Mouse (Mus musculus) layer of hippocampus, adult 11-12 months (tissue): Measurements from ENCODE around the gene Megf11.

Source experiments
- DNase-seq: peaks from one replicate; pipeline ENCODE4 v3.0.0; 2022; ENCODE audit warnings: low spot score

The Megf11 gene

GRCm38 (mm10) chr9:64393914-64394596, 8.6 kb downstream of the Megf11 start:
- peak; percentile 81 for DNase-seq

GRCm38 (mm10) chr9:64395238-64395920, 10.0 kb downstream of the Megf11 start:
- no peak for DNase-seq

GRCm38 (mm10) chr9:64397108-64397507, 11.7 kb downstream of the Megf11 start:
- DNase-seq: no peak

GRCm38 (mm10) chr9:64399121-64399520, 13.7 kb downstream of the Megf11 start:
- no peak for DNase-seq

- no peak for DNase-seq
Observed at GRCm38 (mm10) chr9:64402141-64402540, 16.7 kb downstream of the Megf11 start.

GRCm38 (mm10) chr9:64406841-64407240, 21.4 kb downstream of the Megf11 start:
- no peak for DNase-seq

- no peak for DNase-seq
Observed at GRCm38 (mm10) chr9:64407390-64407970, 22.1 kb downstream of the Megf11 start.

- DNase-seq: no peak
Observed at GRCm38 (mm10) chr9:64408821-64409220, 23.4 kb downstream of the Megf11 start.

GRCm38 (mm10) chr9:64420471-64420870, 35.0 kb downstream of the Megf11 start:
- no peak for DNase-seq

- peak; percentile 16 for DNase-seq
Observed at GRCm38 (mm10) chr9:64421986-64422616, 36.7 kb downstream of the Megf11 start.

- DNase-seq: no peak
Observed at GRCm38 (mm10) chr9:64423912-64424311, 38.5 kb downstream of the Megf11 start.

GRCm38 (mm10) chr9:64436121-64436520, 50.7 kb downstream of the Megf11 start:
- no peak for DNase-seq

GRCm38 (mm10) chr9:64440101-64440500, 54.7 kb downstream of the Megf11 start:
- DNase-seq: no peak

GRCm38 (mm10) chr9:64445981-64446380, 60.6 kb downstream of the Megf11 start:
- no peak for DNase-seq

- no peak for DNase-seq
Observed at GRCm38 (mm10) chr9:64447070-64447469, 61.6 kb downstream of the Megf11 start.

- DNase-seq: peak; percentile 55
Observed at GRCm38 (mm10) chr9:64447522-64447921, 62.1 kb downstream of the Megf11 start.

- DNase-seq: no peak
Observed at GRCm38 (mm10) chr9:64452769-64453168, 67.3 kb downstream of the Megf11 start.

GRCm38 (mm10) chr9:64454196-64454595, 68.8 kb downstream of the Megf11 start:
- DNase-seq: no peak

GRCm38 (mm10) chr9:64455910-64456309, 70.5 kb downstream of the Megf11 start:
- no peak for DNase-seq

- DNase-seq: no peak
Observed at GRCm38 (mm10) chr9:64457596-64457995, 72.2 kb downstream of the Megf11 start.

- DNase-seq: no peak
Observed at GRCm38 (mm10) chr9:64461568-64462308, 76.3 kb downstream of the Megf11 start.

GRCm38 (mm10) chr9:64462870-64463269, 77.4 kb downstream of the Megf11 start:
- DNase-seq: no peak
